16 mouse cellular contexts compared by ENCODE assay signal in the genomic region with DNA sequence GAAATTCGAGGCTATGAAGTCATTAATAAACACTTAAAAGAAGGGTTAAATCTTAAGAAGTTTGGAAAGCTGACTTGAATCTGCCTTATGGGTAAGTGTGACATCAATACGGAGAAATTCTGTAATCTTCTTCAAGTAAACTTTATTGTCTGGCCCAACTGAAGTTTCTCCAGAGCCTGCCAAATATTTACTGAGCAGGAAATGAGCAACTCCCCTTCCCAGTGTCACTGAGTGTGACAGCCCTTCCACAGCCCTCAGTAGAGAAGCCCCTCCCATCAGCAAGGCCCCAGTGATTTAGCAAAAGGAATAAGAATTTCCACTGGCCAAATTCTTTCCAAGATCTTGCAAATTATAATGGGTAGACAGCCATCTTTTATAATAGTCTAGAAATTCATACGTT.
DNase-seq lines count a peak whose midpoint lies in the region; ATAC-seq and TF ChIP-seq lines count a peak whose summit lies in the region.
"Had no signal": no experiment of that assay in that cellular context is flagged by ENCODE, and none has a peak within 500 bp of the region (broad histone marks: within the 10 kb centered on the region; RNA-seq: fewer than 3 reads in every experiment).

No protein-coding gene starts in this region.

- WGBS in kidney, embryonic 16.5 days, result 64% methylated on average over 3 of the region's 3 CpGs
- WGBS in lung, embryonic 15.5 days, result 19% methylated on average over 3 of the region's 3 CpGs
- WGBS in liver, embryonic 12.5 days (ENCODE audit: insufficient replicate concordance), result 39% methylated on average over 3 of the region's 3 CpGs

- no peak overlapping the region for H3K27ac ChIP-seq in kidney, embryonic 16.5 days (ENCODE audit: low read length)
- H3K27ac ChIP-seq in MEL (ENCODE audit: control insufficient read depth, low read depth, low read length), result no peak overlapping the region
- no peak overlapping the region for H3K27ac ChIP-seq in lung, embryonic 15.5 days
- no peak overlapping the region for H3K27ac ChIP-seq in layer of hippocampus, adult 2 months
- H3K27ac ChIP-seq in liver, embryonic 12.5 days, result no peak overlapping the region
- H3K27ac ChIP-seq: forebrain, embryonic 13.5 days; midbrain, embryonic 12.5 days had no signal

- no peaks in the 10 kb centered on the region for H3K36me3 ChIP-seq in kidney, embryonic 16.5 days (ENCODE audit: insufficient read depth, low read length)
- H3K36me3 ChIP-seq in MEL (ENCODE audit: control insufficient read depth in 1 of 2, insufficient read depth in 2 of 2, low read length in 2 of 2), result peaks cover 0 to 12% of the 10 kb centered on the region in 2 experiments; a peak in 2 of 4 replicates
- no peaks in the 10 kb centered on the region for H3K36me3 ChIP-seq in lung, embryonic 15.5 days
- no peaks in the 10 kb centered on the region for H3K36me3 ChIP-seq in liver, embryonic 12.5 days
- H3K36me3 ChIP-seq: G1E; midbrain, embryonic 12.5 days had no signal

- no peak for TF ChIP-seq POLR2A in MEL (IDR thresholded peaks at IDR 0.05; ENCODE audit: control insufficient read depth in 1 of 2, insufficient read depth in 1 of 2, low read depth in 1 of 2, low read length in 2 of 2, poor library complexity in 1 of 2)

- no peak for TF ChIP-seq CTCF in MEL (IDR thresholded peaks at IDR 0.05 in 2 of 3, conservative IDR thresholded peaks at IDR 0.05 in 1 of 3; ENCODE audit: control insufficient read depth in 1 of 3, insufficient read depth in 1 of 3, low read depth in 2 of 3, low read length in 3 of 3, poor library complexity in 1 of 3, severe bottlenecking in 1 of 3)
- TF ChIP-seq CTCF in layer of hippocampus, adult 2 months (conservative IDR thresholded peaks at IDR 0.05), result no peak

- TF ChIP-seq RAD21 in MEL (IDR thresholded peaks at IDR 0.05; ENCODE audit: low read depth, low read length), result no peak

- no peak overlapping the region for H3K9ac ChIP-seq in kidney, embryonic 16.5 days (replicated peaks; ENCODE audit: low read length)
- no peak overlapping the region for H3K9ac ChIP-seq in MEL (ENCODE audit: control insufficient read depth, low read depth, low read length, poor library complexity, severe bottlenecking)
- no peak overlapping the region for H3K9ac ChIP-seq in lung, embryonic 15.5 days
- H3K9ac ChIP-seq in liver, embryonic 12.5 days, result no peak overlapping the region
- H3K9ac ChIP-seq: forebrain, embryonic 13.5 days; midbrain, embryonic 12.5 days had no signal

- H3K27me3 ChIP-seq in kidney, embryonic 16.5 days (ENCODE audit: insufficient read depth, low read length), result no peaks in the 10 kb centered on the region
- H3K27me3 ChIP-seq in MEL (ENCODE audit: control insufficient read depth in 1 of 2, insufficient read depth in 2 of 2, low read length in 2 of 2), result no peaks in the 10 kb centered on the region
- no peaks in the 10 kb centered on the region for H3K27me3 ChIP-seq in lung, embryonic 15.5 days
- no peaks in the 10 kb centered on the region for H3K27me3 ChIP-seq in liver, embryonic 12.5 days (replicated peaks)
- H3K27me3 ChIP-seq: forebrain, embryonic 13.5 days; midbrain, embryonic 12.5 days had no signal

- TF ChIP-seq EP300 in MEL (IDR thresholded peaks at IDR 0.05; ENCODE audit: low read depth in 1 of 2, low read length in 2 of 2), result no peak

- H3K4me2 ChIP-seq in kidney, embryonic 16.5 days (replicated peaks; ENCODE audit: low read depth, low read length), result no peak overlapping the region
- H3K4me2 ChIP-seq in lung, embryonic 15.5 days, result no peak overlapping the region
- H3K4me2 ChIP-seq in liver, embryonic 12.5 days, result no peak overlapping the region
- H3K4me2 ChIP-seq: forebrain, embryonic 13.5 days; midbrain, embryonic 12.5 days had no signal

- H3K9me3 ChIP-seq in kidney, embryonic 16.5 days (ENCODE audit: low read length), result no peaks in the 10 kb centered on the region
- H3K9me3 ChIP-seq in MEL (replicated peaks; ENCODE audit: insufficient read depth, low read length), result no peaks in the 10 kb centered on the region
- H3K9me3 ChIP-seq in lung, embryonic 15.5 days, result no peaks in the 10 kb centered on the region
- H3K9me3 ChIP-seq in liver, embryonic 12.5 days (replicated peaks), result no peaks in the 10 kb centered on the region
- H3K9me3 ChIP-seq: forebrain, embryonic 13.5 days; G1E; midbrain, embryonic 12.5 days had no signal

- peak; percentile 86; the same call in 1 of the 2 replicates for ATAC-seq in kidney, embryonic 16.5 days (ENCODE audit: low FRiP score, low TSS enrichment)
- peak; percentile 95; the same call in 1 of the 2 replicates for ATAC-seq in lung, embryonic 15.5 days (ENCODE audit: borderline replicate concordance, extremely low read depth, low FRiP score, low TSS enrichment)
- ATAC-seq in liver, embryonic 12.5 days, result no peak
- ATAC-seq: forebrain, embryonic 13.5 days; inflammation-experienced regulatory T-cells, adult 6 months had no signal

- no peak overlapping the region for H3K4me3 ChIP-seq in kidney, embryonic 16.5 days (ENCODE audit: low read length)
- H3K4me3 ChIP-seq in MEL (ENCODE audit: control insufficient read depth in 1 of 2, insufficient read depth in 1 of 2, low read depth in 2 of 2, low read length in 2 of 2), result no peak overlapping the region
- H3K4me3 ChIP-seq in lung, embryonic 15.5 days, result no peak overlapping the region
- H3K4me3 ChIP-seq in layer of hippocampus, adult 2 months, result no peak overlapping the region
- H3K4me3 ChIP-seq in liver, embryonic 12.5 days, result no peak overlapping the region
- H3K4me3 ChIP-seq: forebrain, embryonic 13.5 days; midbrain, embryonic 12.5 days; myocyte had no signal

- H3K79me2 ChIP-seq in MEL (ENCODE audit: control insufficient read depth, insufficient read depth, low read length, poor library complexity), result no peaks in the 10 kb centered on the region

- intact Hi-C loops in gastrocnemius, postnatal 14 days (cut with DNase I; ENCODE audit: low total_unique reads), result no loop called here
- intact Hi-C loops in gastrocnemius, postnatal 36 days (cut with DNase I), result loop anchor here (10.0 kb wide), 1 partner anchor 649 kb away; no protein-coding TSS in a partner anchor

- H3K4me1 ChIP-seq in kidney, embryonic 16.5 days (ENCODE audit: insufficient read depth, low read length), result 0 out of 2 replicates have a peak, but pooled peaks cover 3% of the 10 kb centered on the region
- peaks cover 1 to 3% of the 10 kb centered on the region in 2 experiments for H3K4me1 ChIP-seq in MEL (ENCODE audit: control insufficient read depth in 1 of 2, insufficient read depth in 2 of 2, low read length in 2 of 2)
- 0 out of 2 replicates have a peak, but pooled peaks cover 3% of the 10 kb centered on the region for H3K4me1 ChIP-seq in lung, embryonic 15.5 days
- no peaks in the 10 kb centered on the region for H3K4me1 ChIP-seq in liver, embryonic 12.5 days
- H3K4me1 ChIP-seq: forebrain, embryonic 13.5 days; midbrain, embryonic 12.5 days had no signal

- DNase-seq in gastrocnemius, postnatal 14 days, result peak; percentile 22
- no peak for DNase-seq in gastrocnemius, postnatal 36 days
- DNase-seq in kidney, adult 8-10 months, result no peak
- peak; percentile 13 for DNase-seq in MEL (ENCODE audit: low read depth, low spot score)
- DNase-seq in layer of hippocampus, adult 2 months (ENCODE audit: low spot score in 2 of 2), result no peak
- DNase-seq: adrenal gland, postnatal 14 days; cerebellum, postnatal 25 days; layer of hippocampus, postnatal 36 days had no signal

TF ChIP-seq in MEL, 35 proteins besides CTCF, POLR2A, EP300 and RAD21:
- TF ChIP-seq MXI1 (IDR thresholded peaks at IDR 0.05; ENCODE audit: low read depth, low read length) (no peak), RCOR1 (IDR thresholded peaks at IDR 0.05; ENCODE audit: low read depth, low read length) (no peak), MAFK (IDR thresholded peaks at IDR 0.05; ENCODE audit: borderline replicate concordance, low read depth, low read length) (no peak), USF2 (IDR thresholded peaks at IDR 0.05; ENCODE audit: borderline replicate concordance in 1 of 2, insufficient read depth in 1 of 2, low read depth in 1 of 2, low read length in 2 of 2) (no peak), HCFC1 (IDR thresholded peaks at IDR 0.05; ENCODE audit: low read depth, low read length) (no peak), SIN3A (IDR thresholded peaks at IDR 0.05; ENCODE audit: low read length) (no peak), UBTF (IDR thresholded peaks at IDR 0.05; ENCODE audit: borderline replicate concordance, insufficient read depth, low read depth, low read length) (no peak), MYC (IDR thresholded peaks at IDR 0.05; ENCODE audit: low read depth, low read length) (no peak), MEF2A (IDR thresholded peaks at IDR 0.05; ENCODE audit: extremely low read depth, insufficient replicate concordance, low read depth, low read length, poor library complexity, severe bottlenecking) (no peak), TAL1 (IDR thresholded peaks at IDR 0.05; ENCODE audit: low read length) (no peak), USF1 (IDR thresholded peaks at IDR 0.05; ENCODE audit: low read depth, low read length) (no peak), MAX (IDR thresholded peaks at IDR 0.05; ENCODE audit: low read length) (no peak), NELFE (IDR thresholded peaks at IDR 0.05; ENCODE audit: low read depth, low read length) (no peak), BHLHE40 (IDR thresholded peaks at IDR 0.05; ENCODE audit: borderline replicate concordance, low read depth, low read length) (no peak), POLR2AphosphoS5 (IDR thresholded peaks at IDR 0.05; ENCODE audit: borderline replicate concordance, low read depth, low read length) (no peak), TBP (IDR thresholded peaks at IDR 0.05; ENCODE audit: low read depth, low read length) (no peak), JUND (IDR thresholded peaks at IDR 0.05; ENCODE audit: low read depth, low read length) (no peak)

Comparison
In these comparisons a context has a peak if more than half of its experiments do, and no peak if none do; other contexts are left out.
1. DNase-seq: peak in gastrocnemius, postnatal 14 days (single experiment) and MEL (single experiment); none in gastrocnemius, postnatal 36 days (0 of 2), kidney, adult 8-10 months (0 of 2) and layer of hippocampus, adult 2 months (0 of 2).